Mouse (Mus musculus): ENCODE results near the gene Bglap3.

Gene Bglap3

GRCm38 (mm10) chr3:88335436-88336053, 37.0 kb downstream of the Bglap3 start:
- no peak for DNase-seq (ENCODE audit: low spot score)

DNA sequence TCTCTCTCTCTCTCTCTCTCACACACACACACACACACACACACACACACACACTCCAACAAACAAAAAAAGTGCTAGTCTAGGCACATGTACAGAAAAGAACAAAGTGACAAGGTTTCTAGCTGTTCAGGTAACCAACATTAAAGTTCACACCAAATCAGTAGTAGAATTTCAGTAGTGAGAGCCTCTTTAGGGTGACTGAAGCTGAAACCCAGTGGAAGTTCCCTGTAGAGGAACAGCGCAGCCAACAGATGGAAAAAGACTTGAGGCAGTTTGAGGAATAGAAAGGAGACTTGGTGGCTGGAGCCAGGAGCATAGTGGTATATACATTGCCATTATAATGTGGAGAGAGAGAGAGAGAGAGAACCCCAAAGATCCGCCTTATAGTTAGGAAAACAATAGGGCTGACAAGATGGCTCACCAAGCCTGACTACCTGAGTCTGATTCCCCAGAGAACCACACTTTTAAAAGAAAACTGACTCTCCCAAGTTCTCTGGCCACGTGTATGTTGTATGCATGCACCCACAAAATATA, 37.6 kb downstream of the Bglap3 start:
- no peak for DNase-seq (ENCODE audit: low spot score)

DNA sequence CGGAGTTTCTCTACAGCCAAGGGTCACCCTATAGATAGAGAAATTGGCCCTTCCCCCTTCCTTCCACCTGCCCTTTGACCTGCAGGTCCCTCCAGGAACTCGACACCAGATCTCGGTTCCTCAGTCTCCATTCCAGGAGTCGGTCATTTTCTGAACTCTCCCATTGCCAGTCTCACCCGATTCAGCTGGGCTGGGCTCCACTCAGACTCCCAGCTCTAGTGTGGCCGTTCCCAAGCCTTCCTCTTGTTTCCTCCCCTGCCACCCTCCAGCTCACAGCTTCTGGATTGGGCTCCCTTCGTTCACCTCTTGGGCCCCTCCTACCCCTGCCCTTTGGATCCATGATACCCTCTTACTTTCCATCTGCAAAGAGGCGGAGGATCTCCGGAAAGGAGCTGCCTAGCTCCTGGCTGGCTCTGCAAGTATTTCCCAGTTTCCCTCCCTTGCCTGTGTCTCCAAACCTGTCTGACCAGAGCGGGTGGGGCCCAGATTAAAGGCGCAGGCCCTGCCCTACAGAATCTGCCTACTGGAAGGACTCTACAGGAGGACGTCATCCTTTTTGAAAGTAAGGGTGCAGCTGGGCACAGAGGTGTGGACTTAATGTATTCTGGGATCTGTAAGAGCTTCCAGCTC, 38.4 kb downstream of the Bglap3 start:
- no peak for DNase-seq (ENCODE audit: low spot score)

DNA sequence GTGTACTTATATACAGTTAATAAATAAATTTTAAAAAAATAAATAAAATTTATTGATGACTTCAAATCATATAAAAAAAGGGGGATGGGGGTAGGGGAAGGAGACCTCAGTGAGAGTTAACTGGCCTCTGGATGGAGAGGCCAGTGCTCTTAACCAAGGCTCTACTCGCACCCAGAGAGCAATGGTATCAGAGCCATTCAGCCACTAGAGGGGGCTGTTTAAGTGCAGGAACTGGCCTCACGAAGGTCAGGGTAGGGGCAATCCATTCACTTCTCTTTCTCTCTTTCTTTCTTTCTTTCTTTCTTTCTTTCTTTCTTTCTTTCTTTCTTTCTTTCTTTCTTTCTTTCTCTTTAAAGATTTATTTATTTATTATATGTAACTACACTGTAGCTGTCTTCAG, 41.3 kb downstream of the Bglap3 start:
- no peak for DNase-seq (ENCODE audit: low spot score)

- no peak for DNase-seq (ENCODE audit: low spot score)
Observed at GRCm38 (mm10) chr3:88328956-88329355, 43.6 kb downstream of the Bglap3 start.

GRCm38 (mm10) chr3:88324951-88325405, 47.6 kb downstream of the Bglap3 start, which contains the start of gene Glmp:
Gene Glmp, plus strand, starts transcription at chr3:88325023.
- DNase-seq (ENCODE audit: low spot score): peak; percentile 51

Measured in ovary, postnatal 14 days (tissue).